Mouse (Mus musculus): ENCODE results near the gene Calm2. TPM values are rescaled to one million over a fixed set of nuclear protein-coding genes. Genes with fewer than 3 reads are reported as not detected.
A peak's percentile ranks its signal among the peaks of the same experiment; 100 is the strongest.

The Calm2 gene
- polyA plus RNA-seq, 2 experiments from 2014 or later: 597 to 644 TPM

DNA sequence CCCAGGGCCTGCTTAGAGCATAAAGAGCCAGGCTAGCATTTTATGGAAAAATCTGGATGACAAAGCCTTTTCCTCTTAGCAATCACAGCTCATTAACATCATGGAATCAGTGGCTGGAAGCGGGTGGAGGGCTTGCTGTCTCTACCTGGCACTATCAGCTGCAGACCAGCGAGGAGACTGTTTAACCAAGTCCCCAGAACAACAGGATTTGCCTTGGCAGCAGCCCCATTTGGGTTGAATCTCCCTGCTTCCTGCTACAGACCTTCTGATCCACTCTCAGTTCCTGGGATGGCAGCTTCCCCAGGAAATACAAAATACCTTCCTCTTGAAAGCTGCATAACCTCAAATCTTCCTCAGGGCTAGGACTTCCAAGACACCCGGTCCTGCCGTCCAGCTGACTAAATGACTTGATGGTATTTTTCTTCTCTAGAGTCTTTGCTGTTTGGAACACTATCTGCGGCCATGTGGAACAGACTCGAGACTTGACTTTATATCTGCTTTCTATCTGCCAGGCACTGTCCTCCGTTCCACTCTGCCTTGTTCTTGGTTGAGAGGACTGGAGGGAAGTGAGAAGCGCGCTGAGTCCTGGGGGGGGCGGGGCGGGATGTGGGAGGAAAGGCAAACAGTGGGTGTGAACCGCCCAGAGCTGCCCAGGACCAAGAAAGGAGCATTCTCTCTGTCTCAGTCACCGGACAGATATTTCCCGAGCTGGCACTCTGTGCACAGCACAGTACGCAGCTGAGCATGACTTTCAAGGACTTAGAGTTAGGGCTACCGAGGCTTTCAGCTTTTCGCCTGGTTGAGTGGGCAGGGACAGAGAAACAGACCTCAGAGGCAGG, 12.4 kb upstream of the Calm2 start:
- no peak for ATAC-seq

DNA sequence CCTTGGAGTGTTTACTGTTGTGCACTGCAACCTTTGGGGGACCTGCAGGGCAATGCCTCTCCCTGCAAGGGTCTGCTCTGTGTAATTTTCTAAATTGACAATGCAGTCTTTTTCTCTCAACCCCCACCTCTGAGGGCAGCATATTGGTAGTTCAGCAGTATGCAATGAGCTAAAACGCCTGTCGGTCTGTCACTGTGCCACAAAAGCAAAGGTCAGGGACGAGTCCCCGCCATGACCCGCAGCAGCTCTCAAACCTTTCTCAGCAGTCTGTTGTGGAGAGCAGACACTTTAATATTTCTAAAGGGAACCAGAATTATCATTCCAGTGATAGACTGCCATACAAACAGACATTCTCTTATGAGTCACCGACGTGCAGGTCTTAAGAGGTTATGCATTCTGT, 11.2 kb upstream of the Calm2 start:
- ATAC-seq: no peak

GRCm38 (mm10) chr17:87454121-87454520, 7.4 kb upstream of the Calm2 start:
- ATAC-seq: no peak

GRCm38 (mm10) chr17:87453336-87453735, 6.6 kb upstream of the Calm2 start:
- no peak for ATAC-seq

DNA sequence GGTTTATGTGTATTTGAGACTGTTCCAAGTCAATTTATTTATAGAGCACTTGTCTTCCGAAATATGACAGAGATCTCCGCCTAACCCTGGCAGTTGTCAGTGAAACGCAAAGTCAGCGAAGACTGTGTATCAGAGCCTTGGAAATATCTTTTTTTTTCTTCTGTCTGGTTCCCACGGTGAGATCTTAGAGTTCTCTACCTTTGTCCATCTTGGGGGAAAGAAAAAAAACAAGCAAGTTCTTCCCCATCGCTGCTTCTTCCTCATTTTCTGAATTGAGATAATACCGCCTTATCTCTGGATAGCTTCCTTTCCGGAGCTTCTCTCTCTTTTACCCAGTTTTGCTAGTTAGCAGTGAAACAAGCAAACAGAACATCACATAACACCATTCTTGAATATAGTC, 2.1 kb upstream of the Calm2 start:
- no peak for ATAC-seq

GRCm38 (mm10) chr17:87448339-87448738, 1.6 kb upstream of the Calm2 start:
- no peak for ATAC-seq

GRCm38 (mm10) chr17:87447612-87448200, 971 bp upstream of the Calm2 start:
- no peak for ATAC-seq

DNA sequence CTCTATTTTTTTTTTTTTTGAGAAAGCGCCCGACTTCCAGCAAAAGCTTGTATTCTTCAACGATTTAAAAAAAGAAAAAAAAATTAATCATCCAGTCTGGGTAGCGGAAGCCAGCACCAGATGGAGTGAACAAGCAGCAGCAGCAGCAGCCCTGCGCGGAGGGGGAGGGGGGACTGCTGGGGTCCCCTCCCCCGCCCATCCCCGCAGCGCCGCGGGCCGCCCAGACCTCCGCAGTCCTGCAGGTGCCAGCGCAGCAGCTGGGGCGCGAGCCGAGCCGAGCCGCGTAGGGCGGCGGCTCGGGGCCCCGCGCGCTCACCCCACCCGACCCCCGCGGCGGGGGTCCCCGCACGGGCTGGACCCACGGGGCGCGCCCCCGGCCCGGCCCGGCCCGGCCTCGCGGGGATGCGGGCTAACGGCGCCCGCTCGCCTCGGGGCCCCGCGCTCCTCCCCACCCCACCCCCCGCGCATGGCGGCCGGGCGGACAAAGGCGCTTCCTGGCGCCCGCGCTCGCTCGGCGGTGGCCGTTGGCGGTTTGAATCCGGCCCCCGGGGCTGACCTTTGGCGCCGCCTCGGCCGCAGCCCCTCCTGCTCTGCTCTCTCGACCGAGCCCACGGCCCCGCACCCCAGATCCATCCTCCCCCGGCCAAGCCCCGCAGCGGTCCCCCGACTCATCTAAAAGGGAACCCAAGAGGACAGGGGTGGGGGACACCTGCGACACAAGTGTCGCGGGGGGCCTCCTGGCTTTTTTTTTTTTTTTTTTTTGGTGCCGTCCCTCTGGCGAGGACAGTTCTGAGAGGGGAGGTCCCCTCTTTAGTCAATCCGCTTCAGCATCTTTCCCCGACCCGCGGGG, 593 bp downstream of the Calm2 start:
- ATAC-seq: peak; percentile 42

DNA sequence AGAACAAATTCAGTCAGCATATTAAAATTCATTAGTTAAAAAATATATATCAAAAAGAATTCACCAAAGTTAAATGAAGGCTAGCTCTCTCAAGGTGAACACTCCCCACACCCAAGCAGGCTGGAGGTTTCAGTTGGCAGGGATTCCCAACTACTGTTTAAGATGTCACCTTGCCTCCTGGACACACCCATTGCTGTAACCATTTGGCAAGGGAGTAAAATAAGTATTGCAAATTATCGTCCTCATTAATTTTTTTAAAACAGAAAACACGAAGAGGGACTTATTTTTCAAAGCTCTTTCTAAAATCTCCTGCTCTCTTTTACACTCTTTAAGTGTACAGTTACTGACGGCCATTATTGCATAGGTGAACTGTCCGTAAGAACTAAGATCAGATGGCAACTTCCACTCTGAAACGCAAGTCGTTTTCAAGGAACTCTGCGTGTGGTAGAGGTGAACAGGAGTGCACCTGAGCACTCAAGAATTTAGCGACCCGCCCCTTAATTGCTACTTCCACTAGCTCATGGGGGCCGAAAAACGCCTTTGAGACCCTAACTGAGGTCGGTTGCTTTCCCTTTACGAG, 1.3 kb downstream of the Calm2 start:
- ATAC-seq: peak; percentile 9

- no peak for ATAC-seq
Measured at GRCm38 (mm10) chr17:87444763-87445162, 2.0 kb downstream of the Calm2 start.

GRCm38 (mm10) chr17:87441537-87441936, 5.2 kb downstream of the Calm2 start:
- no peak for ATAC-seq

GRCm38 (mm10) chr17:87439441-87439840, 7.3 kb downstream of the Calm2 start:
- no peak for ATAC-seq

- no peak for ATAC-seq
Measured at GRCm38 (mm10) chr17:87433929-87434328, 12.8 kb downstream of the Calm2 start.

DNA sequence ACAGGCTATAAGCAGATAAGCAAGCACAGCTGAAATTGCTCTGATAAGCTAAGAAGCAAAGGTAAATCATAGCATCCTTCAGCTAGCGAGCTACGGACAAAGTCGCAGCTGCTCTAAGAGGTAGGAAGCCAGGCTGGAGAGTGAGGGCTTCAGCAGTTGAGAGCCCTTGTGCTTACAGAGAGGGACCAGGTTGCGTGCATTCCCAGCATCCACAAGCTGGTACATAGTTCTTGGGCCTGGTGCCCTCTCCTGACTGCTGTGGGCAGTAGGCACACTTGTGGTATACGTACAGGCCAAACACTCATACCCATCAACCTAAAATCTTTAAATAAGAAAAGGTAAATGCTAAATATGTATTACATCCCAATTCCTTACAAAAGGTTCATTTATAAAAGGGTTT, 14.0 kb downstream of the Calm2 start:
- ATAC-seq: no peak

DNA sequence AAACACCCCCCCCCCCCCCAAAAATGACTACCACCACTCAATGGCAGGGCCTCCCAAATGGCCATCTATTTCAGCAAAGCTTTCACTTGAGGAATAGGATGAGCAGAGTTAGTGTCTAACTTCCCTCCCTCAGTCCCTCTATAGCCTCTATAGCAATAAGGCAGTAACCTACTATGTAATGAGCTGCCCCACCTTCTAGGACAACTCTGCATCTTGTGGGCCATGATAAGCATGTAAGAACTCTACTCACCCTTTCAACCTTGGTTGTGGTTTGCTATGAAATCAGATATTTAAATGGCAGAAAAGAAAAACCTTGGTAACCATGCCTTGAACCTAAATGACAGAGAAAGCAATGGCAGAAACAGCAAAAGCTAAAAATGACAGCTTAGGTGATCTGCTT, 14.4 kb downstream of the Calm2 start:
- no peak for ATAC-seq

GRCm38 (mm10) chr17:87429431-87429830, 17.3 kb downstream of the Calm2 start:
- ATAC-seq: no peak

DNA sequence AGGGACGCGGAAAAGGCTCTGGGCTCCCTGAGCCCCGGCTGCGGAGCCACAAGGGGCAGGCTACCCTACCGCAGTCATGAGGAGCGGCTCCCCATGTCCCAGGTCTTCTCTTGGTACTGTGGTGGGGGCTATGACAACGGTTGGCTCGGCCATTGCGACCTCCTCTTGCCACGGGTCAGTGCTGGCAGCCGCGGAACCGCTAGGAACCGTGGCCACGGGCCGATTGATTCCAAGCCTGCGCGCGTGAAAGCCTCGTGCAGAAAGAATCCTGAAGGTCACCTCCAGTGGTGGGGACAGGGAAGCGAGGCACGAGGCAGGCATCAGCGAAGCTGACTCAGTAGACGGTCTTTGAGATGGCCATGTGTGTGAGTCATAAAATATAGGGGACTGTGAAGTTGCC, 19.2 kb downstream of the Calm2 start, which contains the start of gene Stpg4:
Stpg4 (minus strand) TSS at position 231 of the 400 bp plus-strand sequence.
- no peak for ATAC-seq

DNA sequence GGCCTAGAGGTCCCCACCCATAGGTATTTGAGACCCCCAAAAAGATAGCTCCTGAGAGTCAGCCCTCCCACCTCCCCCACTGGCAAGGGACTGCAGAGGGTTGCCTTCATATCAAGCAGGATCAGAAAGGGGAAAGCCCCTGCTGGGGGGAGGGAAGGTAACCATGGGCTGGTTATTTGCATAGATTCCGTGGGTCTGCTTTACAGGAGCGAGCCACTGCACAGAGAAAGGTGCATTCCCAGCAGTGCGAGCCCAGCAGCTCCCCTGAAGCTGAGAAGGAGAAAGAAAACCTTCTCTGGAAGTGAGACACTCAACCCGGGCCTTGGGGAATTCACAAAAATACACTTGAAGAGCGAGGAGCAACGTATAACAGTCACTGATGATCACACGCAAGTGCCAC, 28.7 kb downstream of the Calm2 start:
- peak; percentile 61 for ATAC-seq

DNA sequence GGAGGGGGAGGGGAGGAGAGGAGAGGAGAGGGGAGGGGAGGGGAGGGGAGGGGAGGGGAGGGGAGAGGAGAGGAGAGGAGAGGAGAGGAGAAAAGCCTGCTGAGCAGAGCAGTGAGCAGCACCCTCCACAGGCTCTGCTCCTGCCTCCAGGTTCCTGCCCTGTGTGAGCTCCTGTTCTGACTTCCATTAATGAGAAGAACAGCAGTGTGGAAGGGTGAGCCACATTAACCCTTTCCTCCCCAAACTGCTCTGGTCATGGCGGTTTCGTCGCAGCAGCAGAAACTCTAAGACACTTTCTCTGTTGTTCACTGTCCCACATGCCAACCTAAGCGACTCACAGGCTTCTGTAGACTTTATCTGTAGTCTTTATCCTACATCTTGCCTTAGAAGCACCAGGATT, 40.1 kb downstream of the Calm2 start:
- no peak for ATAC-seq

DNA sequence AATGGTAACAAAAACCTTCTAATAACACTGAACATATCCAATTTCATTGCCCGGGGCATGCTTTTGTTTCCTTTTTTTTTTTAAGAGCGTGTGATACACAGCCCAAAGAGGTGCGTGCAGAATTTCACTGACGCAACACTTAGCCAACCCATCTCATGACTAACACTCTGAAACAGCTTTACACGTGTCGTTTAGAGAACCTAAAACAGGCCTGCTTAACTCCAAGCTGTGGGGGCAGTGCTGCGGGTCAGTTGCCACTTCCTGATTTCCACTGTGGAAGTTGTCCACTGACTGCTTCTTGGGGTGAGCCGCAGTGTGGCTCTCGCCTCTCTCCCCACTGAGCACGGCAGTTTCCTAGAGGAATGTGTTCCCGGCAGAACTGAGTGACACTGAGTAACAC, 41.2 kb downstream of the Calm2 start:
- no peak for ATAC-seq

GRCm38 (mm10) chr17:87403462-87403861, 43.3 kb downstream of the Calm2 start:
- no peak for ATAC-seq

GRCm38 (mm10) chr17:87402444-87402843, 44.3 kb downstream of the Calm2 start:
- no peak for ATAC-seq

- no peak for ATAC-seq
Measured at GRCm38 (mm10) chr17:87397088-87397487, 49.6 kb downstream of the Calm2 start.
